Mouse (Mus musculus): ENCODE measurements around the gene Zfyve28.

GRCm38 (mm10) chr5:34252967-34253519 is 35.2 kb downstream of the Zfyve28 start:
- no peak for TF ChIP-seq EP300 (IDR thresholded peaks at IDR 0.05)
- TF ChIP-seq CTCF (IDR thresholded peaks at IDR 0.05) = no peak

Measured in lung, postnatal 0 days (tissue).